ENCODE assay signal across 8 mouse cellular contexts in the genomic region with DNA sequence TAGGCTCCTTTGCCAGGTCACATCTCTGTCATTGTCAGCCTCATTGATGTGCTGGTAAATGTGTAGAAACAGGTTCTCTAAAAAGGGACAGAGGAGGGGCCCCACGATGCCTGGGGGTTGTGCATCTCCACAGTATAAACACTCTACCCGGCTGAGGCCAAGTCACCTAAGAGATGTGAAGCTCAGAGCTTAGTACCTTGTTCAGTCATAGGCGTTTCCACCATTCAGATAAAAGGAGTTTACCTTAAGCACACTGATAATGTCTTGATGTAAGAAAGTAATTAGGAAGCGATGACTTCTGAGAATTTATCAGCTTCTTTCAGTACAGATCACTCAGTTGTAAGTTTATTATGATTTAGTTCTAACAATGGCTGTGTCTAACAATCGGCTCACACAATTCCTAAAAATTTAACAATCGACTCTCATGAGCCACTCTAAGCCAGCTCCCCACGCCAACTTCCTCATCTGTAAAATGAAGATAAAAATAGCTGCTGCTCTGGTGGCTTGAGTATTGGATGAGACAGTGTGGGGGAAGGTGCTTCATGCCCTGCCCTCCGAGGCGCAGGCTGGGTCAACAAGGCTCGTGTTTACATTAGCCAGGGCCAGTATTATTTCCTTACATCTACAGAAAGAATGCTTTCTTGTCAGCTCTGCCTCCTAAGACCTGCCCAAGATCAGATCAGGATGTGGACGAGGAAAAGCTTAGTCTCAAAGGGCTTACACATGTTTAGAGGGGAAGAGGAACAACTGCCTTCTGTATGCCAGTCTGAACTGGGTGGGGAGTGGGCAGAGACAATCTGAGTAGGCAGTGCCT. TPM values are rescaled to one million over a fixed set of nuclear protein-coding genes. Genes with fewer than 3 reads are reported as not detected.
A peak's percentile ranks its signal among the peaks of the same experiment; 100 is the strongest.
DNase-seq lines count a peak whose midpoint lies in the region; ATAC-seq and TF ChIP-seq lines count a peak whose summit lies in the region.

No protein-coding gene starts in this region.

- no peak for TF ChIP-seq POLR2A in embryonic fibroblast, embryonic 13.5 days (IDR thresholded peaks at IDR 0.05; ENCODE audit: low read depth, low read length)
- TF ChIP-seq POLR2A in liver, adult 2 months (IDR thresholded peaks at IDR 0.05; ENCODE audit: extremely low read depth, insufficient read depth, low read length): no peak
- TF ChIP-seq POLR2A in myocyte (IDR thresholded peaks at IDR 0.05; ENCODE audit: insufficient read length, low read depth): no peak

- H3K36me3 ChIP-seq in midbrain, embryonic 10.5 days: no peaks in the 10 kb centered on the region
- no peaks in the 10 kb centered on the region for H3K36me3 ChIP-seq in midbrain, embryonic 11.5 days (ENCODE audit: control insufficient read depth, insufficient read depth, low read length)
- peaks cover 9% of the 10 kb centered on the region for H3K36me3 ChIP-seq in liver, adult 2 months (ENCODE audit: control insufficient read depth, insufficient read depth, low read length)
- no peaks in the 10 kb centered on the region for H3K36me3 ChIP-seq in myocyte (ENCODE audit: control insufficient read depth, insufficient read depth)

- no peak overlapping the region for H3ac ChIP-seq in myocyte (ENCODE audit: control insufficient read depth, insufficient read length)

- H3K4me3 ChIP-seq in midbrain, embryonic 10.5 days: no peak overlapping the region
- no peak overlapping the region for H3K4me3 ChIP-seq in midbrain, embryonic 11.5 days (ENCODE audit: low read depth, low read length)
- H3K4me3 ChIP-seq in embryonic fibroblast, embryonic 13.5 days (ENCODE audit: insufficient read depth, low read length): no peak overlapping the region
- H3K4me3 ChIP-seq in liver, adult 2 months (ENCODE audit: insufficient read depth, low read depth, low read length): no peak overlapping the region
- H3K4me3 ChIP-seq in myocyte: no peak overlapping the region

- ATAC-seq in midbrain, embryonic 11.5 days (ENCODE audit: low FRiP score): no peak

- H3K79me2 ChIP-seq in liver, adult 2 months (ENCODE audit: control insufficient read depth, insufficient read depth, low read length): no peaks in the 10 kb centered on the region; the same call in 1 of the 2 replicates
- no peaks in the 10 kb centered on the region for H3K79me2 ChIP-seq in myocyte (ENCODE audit: control insufficient read depth, insufficient read depth)

- no peak overlapping the region for H3K9ac ChIP-seq in midbrain, embryonic 11.5 days (ENCODE audit: low read length)
- H3K9ac ChIP-seq in liver, adult 2 months (ENCODE audit: low read depth, low read length): no peak overlapping the region

- no peaks in the 10 kb centered on the region for H3K27me3 ChIP-seq in midbrain, embryonic 10.5 days (ENCODE audit: low read depth, poor library complexity, severe bottlenecking)
- no peaks in the 10 kb centered on the region for H3K27me3 ChIP-seq in midbrain, embryonic 11.5 days (ENCODE audit: control insufficient read depth, insufficient read depth, low read length)
- no peaks in the 10 kb centered on the region for H3K27me3 ChIP-seq in liver, adult 2 months (ENCODE audit: control insufficient read depth, insufficient read depth, low read length)
- H3K27me3 ChIP-seq in myocyte (ENCODE audit: control insufficient read depth, insufficient read depth, insufficient read length): no peaks in the 10 kb centered on the region

- H3K4me2 ChIP-seq in midbrain, embryonic 11.5 days: no peak overlapping the region
- peak overlapping the region; percentile 51 for H3K4me2 ChIP-seq in myocyte (ENCODE audit: low read depth)

- WGBS in midbrain, embryonic 10.5 days: 68% methylated on average over 11 of the region's 11 CpGs
- WGBS in midbrain, embryonic 11.5 days: 69% methylated on average over 11 of the region's 11 CpGs
- 20% methylated on average over 11 of the region's 11 CpGs for WGBS in liver, adult 2 months

- H3K9me3 ChIP-seq in midbrain, embryonic 10.5 days (replicated peaks): no peaks in the 10 kb centered on the region
- H3K9me3 ChIP-seq in midbrain, embryonic 11.5 days (ENCODE audit: control insufficient read depth, low read length): no peaks in the 10 kb centered on the region

- no peak for TF ChIP-seq CTCF in embryonic fibroblast, embryonic 13.5 days (IDR thresholded peaks at IDR 0.05; ENCODE audit: borderline replicate concordance, insufficient read depth, low read length)
- TF ChIP-seq CTCF in liver, adult 2 months (IDR thresholded peaks at IDR 0.05; ENCODE audit: low read depth, low read length): no peak

- H3K27ac ChIP-seq in midbrain, embryonic 10.5 days (replicated peaks): peak overlapping the region; percentile 39
- no peak overlapping the region; the same call in 1 of the 2 replicates for H3K27ac ChIP-seq in midbrain, embryonic 11.5 days (ENCODE audit: low read depth, low read length)
- H3K27ac ChIP-seq in embryonic fibroblast, embryonic 13.5 days (ENCODE audit: insufficient read depth, low read length): 0 out of 2 replicates have a peak overlapping the region, but pooled peaks have one; percentile 21
- peak overlapping the region; percentile 20 for H3K27ac ChIP-seq in liver, adult 2 months (replicated peaks; ENCODE audit: insufficient read depth, low read depth, low read length)

- no peak for DNase-seq in midbrain, embryonic 10.5 days (ENCODE audit: low spot score)
- no peak for DNase-seq in midbrain, embryonic 11.5 days (ENCODE audit: low spot score, missing footprints)
- peak; percentile 24 for DNase-seq in liver, adult 2 months (ENCODE audit: extremely low read depth, low read depth, low spot score)
- no peak for DNase-seq in layer of hippocampus, postnatal 36 days
- no peak for DNase-seq in urinary bladder, adult 2 months (ENCODE audit: low spot score)
- no peak for DNase-seq in layer of hippocampus, adult 8-10 months (ENCODE audit: low spot score in 2 of 2)

- H3K4me1 ChIP-seq in midbrain, embryonic 10.5 days: peaks cover 61% of the 10 kb centered on the region
- peaks cover 8% of the 10 kb centered on the region for H3K4me1 ChIP-seq in midbrain, embryonic 11.5 days (ENCODE audit: control insufficient read depth, insufficient read depth, low read length)
- H3K4me1 ChIP-seq in embryonic fibroblast, embryonic 13.5 days (ENCODE audit: control insufficient read depth, insufficient read depth, low read length): peaks cover 5% of the 10 kb centered on the region; the same call in 1 of the 2 replicates
- H3K4me1 ChIP-seq in liver, adult 2 months (ENCODE audit: control insufficient read depth, insufficient read depth, low read length): peaks cover 38% of the 10 kb centered on the region

TF ChIP-seq in myocyte, 11 proteins besides CTCF, POLR2A, EP300 and RAD21:
- no peak for TF ChIP-seq MYOD1 (IDR thresholded peaks at IDR 0.05; ENCODE audit: control insufficient read depth in 1 of 3, insufficient read length in 2 of 3, low read depth in 2 of 3)
- no peak for TF ChIP-seq E2F4 (IDR thresholded peaks at IDR 0.05; ENCODE audit: insufficient read depth)
- no peak for TF ChIP-seq TCF12 (IDR thresholded peaks at IDR 0.05; ENCODE audit: insufficient read depth, poor library complexity, severe bottlenecking)
- no peak for TF ChIP-seq REST (IDR thresholded peaks at IDR 0.05; ENCODE audit: insufficient read depth, insufficient read length)
TF ChIP-seq in myocyte: peak in this region for 0.

RNA-seq across cellular contexts. Expression of a gene that starts 22.8 kb away (rescaled TPM):
- polyA plus RNA-seq in midbrain, embryonic 10.5 days (2016; fragmentation: Nextera tagmentation; extraction: Ambion mirVana): 2.1 and 2.9 TPM in 2 replicates
- 4.0 and 4.7 TPM in 2 replicates for polyA plus RNA-seq in midbrain, embryonic 11.5 days (2014; fragmentation: Nextera tagmentation; extraction: Ambion mirVana)
- 0.45 and 1.3 TPM in 2 replicates for polyA plus RNA-seq in embryonic fibroblast, embryonic 13.5 days (2011; ENCODE audit: insufficient read length, low read depth, missing spikeins)
- 25.4 and 41.1 TPM in 2 replicates for total RNA-seq in liver, adult 2 months (2014; rRNA removed)
- polyA plus RNA-seq in liver, adult 2 months (2012; rRNA removed): 47.3 and 65.1 TPM in 2 replicates
- polyA plus RNA-seq in myocyte (2012; fragmentation: generic; extraction: Trizol): 0.10 TPM
- 100 to 1,000 TPM in 1 of 2 experiments, 10 to 100 TPM in 1; 91.4 to 129 TPM for total RNA-seq in layer of hippocampus, postnatal 36 days (2021)
- polyA plus RNA-seq in urinary bladder, adult 2 months (2012; rRNA removed): 17.9 and 20.1 TPM in 2 replicates
- total RNA-seq in layer of hippocampus, adult 8-10 months (2022): 100 to 1,000 TPM in 1 of 4 experiments, 10 to 100 TPM in 3; 84.0 to 104 (median 92.3) TPM

RNA-seq across cellular contexts. Expression of a gene that starts 25.7 kb away (rescaled TPM):
- 192 and 236 TPM in 2 replicates for polyA plus RNA-seq in midbrain, embryonic 10.5 days (2016; fragmentation: Nextera tagmentation; extraction: Ambion mirVana)
- 142 and 144 TPM in 2 replicates for polyA plus RNA-seq in midbrain, embryonic 11.5 days (2014; fragmentation: Nextera tagmentation; extraction: Ambion mirVana)
- polyA plus RNA-seq in embryonic fibroblast, embryonic 13.5 days (2011; ENCODE audit: insufficient read length, low read depth, missing spikeins): 124 and 138 TPM in 2 replicates
- 13.7 and 18.8 TPM in 2 replicates for total RNA-seq in liver, adult 2 months (2014; rRNA removed)
- polyA plus RNA-seq in liver, adult 2 months (2012; rRNA removed): 14.8 and 21.6 TPM in 2 replicates
- polyA plus RNA-seq in myocyte (2012; fragmentation: generic; extraction: Trizol): 138 TPM
- 10 to 100 TPM; 51.3 to 52.2 TPM for total RNA-seq in layer of hippocampus, postnatal 36 days (2021)
- polyA plus RNA-seq in urinary bladder, adult 2 months (2012; rRNA removed): 55.1 and 75.5 TPM in 2 replicates
- 10 to 100 TPM; 55.2 to 64.5 (median 57.8) TPM for total RNA-seq in layer of hippocampus, adult 8-10 months (2022)

RNA-seq across cellular contexts. Expression of a gene that starts 31.6 kb away (rescaled TPM):
- not detected in 2 replicates for polyA plus RNA-seq in midbrain, embryonic 10.5 days (2016; fragmentation: Nextera tagmentation; extraction: Ambion mirVana)
- polyA plus RNA-seq in midbrain, embryonic 11.5 days (2014; fragmentation: Nextera tagmentation; extraction: Ambion mirVana): not detected in 2 replicates
- not detected in 2 replicates for polyA plus RNA-seq in embryonic fibroblast, embryonic 13.5 days (2011; ENCODE audit: insufficient read length, low read depth, missing spikeins)
- 13.6 and 16.2 TPM in 2 replicates for total RNA-seq in liver, adult 2 months (2014; rRNA removed)
- polyA plus RNA-seq in liver, adult 2 months (2012; rRNA removed): 33.7 and 44.3 TPM in 2 replicates
- polyA plus RNA-seq in myocyte (2012; fragmentation: generic; extraction: Trizol): not detected
- total RNA-seq in layer of hippocampus, postnatal 36 days (2021): not detected
- polyA plus RNA-seq in urinary bladder, adult 2 months (2012; rRNA removed): 3.6 and 3.7 TPM in 2 replicates
- total RNA-seq in layer of hippocampus, adult 8-10 months (2022): under 1 TPM in 1 of 4 experiments, not detected in 3; 0.23 TPM

RNA-seq across cellular contexts. Expression of a gene that starts 55.4 kb away (rescaled TPM):
- 10.1 and 13.1 TPM in 2 replicates for polyA plus RNA-seq in midbrain, embryonic 10.5 days (2016; fragmentation: Nextera tagmentation; extraction: Ambion mirVana)
- 3.7 and 4.1 TPM in 2 replicates for polyA plus RNA-seq in midbrain, embryonic 11.5 days (2014; fragmentation: Nextera tagmentation; extraction: Ambion mirVana)
- polyA plus RNA-seq in embryonic fibroblast, embryonic 13.5 days (2011; ENCODE audit: insufficient read length, low read depth, missing spikeins): 0.28 TPM in 1 of 2 replicates, not detected in the other
- 0.47 and 0.55 TPM in 2 replicates for total RNA-seq in liver, adult 2 months (2014; rRNA removed)
- 0.43 and 0.93 TPM in 2 replicates for polyA plus RNA-seq in liver, adult 2 months (2012; rRNA removed)
- polyA plus RNA-seq in myocyte (2012; fragmentation: generic; extraction: Trizol): 2.0 TPM
- 1 to 10 TPM; 1.5 to 2.7 TPM for total RNA-seq in layer of hippocampus, postnatal 36 days (2021)
- polyA plus RNA-seq in urinary bladder, adult 2 months (2012; rRNA removed): 5.3 and 6.7 TPM in 2 replicates
- 1 to 10 TPM; 1.3 to 3.9 (median 2.0) TPM for total RNA-seq in layer of hippocampus, adult 8-10 months (2022)
